Mouse (Mus musculus): ENCODE data around the gene Serpinb9. TPM values are rescaled to one million over a fixed set of nuclear protein-coding genes. Genes with fewer than 3 reads are reported as not detected.

Gene Serpinb9
- polyA plus RNA-seq, 1 experiment from 2014 or later: 31.8 TPM

- no peak overlapping the region for H3K27ac ChIP-seq (ENCODE audit: low read depth)
- no peak overlapping the region for H3K4me3 ChIP-seq (ENCODE audit: low read depth, low read length)
- no peak overlapping the region for H3K4me2 ChIP-seq
- no peaks in the 10 kb centered on the region for H3K9me3 ChIP-seq (ENCODE audit: low read depth, low read length)
- ATAC-seq (ENCODE audit: insufficient read depth) (no peak), DNase-seq (no peak)
- WGBS: 48% methylated on average over 1 of the region's 1 CpGs
- no peaks in the 10 kb centered on the region for H3K27me3 ChIP-seq (ENCODE audit: insufficient read depth, low read length)
- TF ChIP-seq CTCF (IDR thresholded peaks at IDR 0.05; ENCODE audit: low read depth): no peak
- H3K9ac ChIP-seq: no peak overlapping the region
- H3K36me3 ChIP-seq (ENCODE audit: insufficient read depth): no peaks in the 10 kb centered on the region
- no peaks in the 10 kb centered on the region for H3K4me1 ChIP-seq (ENCODE audit: insufficient read depth)
Measured at GRCm38 (mm10) chr13:33035506-33035905, 32.5 kb downstream of the Serpinb9 start.

- no peak for ATAC-seq (ENCODE audit: insufficient read depth)
Measured at GRCm38 (mm10) chr13:33043542-33043941, 40.5 kb downstream of the Serpinb9 start.

GRCm38 (mm10) chr13:33047234-33047633, 44.2 kb downstream of the Serpinb9 start:
- no peaks in the 10 kb centered on the region for H3K9me3 ChIP-seq (ENCODE audit: low read depth, low read length)
- DNase-seq (no peak), ATAC-seq (ENCODE audit: insufficient read depth) (no peak)
- H3K36me3 ChIP-seq (ENCODE audit: insufficient read depth): no peaks in the 10 kb centered on the region
- H3K4me3 ChIP-seq (ENCODE audit: low read depth, low read length): no peak overlapping the region
- no peaks in the 10 kb centered on the region for H3K27me3 ChIP-seq (ENCODE audit: insufficient read depth, low read length)
- no peak overlapping the region for H3K4me2 ChIP-seq
- H3K27ac ChIP-seq (ENCODE audit: low read depth): no peak overlapping the region
- no peak overlapping the region for H3K9ac ChIP-seq
- WGBS: 83% methylated on average over 2 of the region's 2 CpGs
- TF ChIP-seq CTCF (IDR thresholded peaks at IDR 0.05; ENCODE audit: low read depth): no peak
- H3K4me1 ChIP-seq (ENCODE audit: insufficient read depth): no peaks in the 10 kb centered on the region

More at GRCm38 (mm10) chr13:33043542-33043941, 40.5 kb downstream of the Serpinb9 start:
- no peaks in the 10 kb centered on the region for H3K4me1 ChIP-seq (ENCODE audit: insufficient read depth)
- H3K9ac ChIP-seq: no peak overlapping the region
- no peak overlapping the region for H3K4me2 ChIP-seq
- H3K36me3 ChIP-seq (ENCODE audit: insufficient read depth): no peaks in the 10 kb centered on the region
- no peak for DNase-seq
- H3K4me3 ChIP-seq (ENCODE audit: low read depth, low read length): no peak overlapping the region
- TF ChIP-seq CTCF (IDR thresholded peaks at IDR 0.05; ENCODE audit: low read depth): no peak
- no peaks in the 10 kb centered on the region for H3K27me3 ChIP-seq (ENCODE audit: insufficient read depth, low read length)
- 96% methylated on average over 3 of the region's 3 CpGs for WGBS
- H3K9me3 ChIP-seq (ENCODE audit: low read depth, low read length): no peaks in the 10 kb centered on the region
- H3K27ac ChIP-seq (ENCODE audit: low read depth): no peak overlapping the region

GRCm38 (mm10) chr13:33048187-33048586, 45.1 kb downstream of the Serpinb9 start:
- H3K27ac ChIP-seq (ENCODE audit: low read depth): no peak overlapping the region
- no peaks in the 10 kb centered on the region for H3K36me3 ChIP-seq (ENCODE audit: insufficient read depth)
- H3K9ac ChIP-seq: no peak overlapping the region
- WGBS: 72% methylated on average over 4 of the region's 4 CpGs
- DNase-seq: no peak
- H3K9me3 ChIP-seq (ENCODE audit: low read depth, low read length): no peaks in the 10 kb centered on the region
- H3K27me3 ChIP-seq (ENCODE audit: insufficient read depth, low read length): no peaks in the 10 kb centered on the region
- no peaks in the 10 kb centered on the region for H3K4me1 ChIP-seq (ENCODE audit: insufficient read depth)
- H3K4me3 ChIP-seq (ENCODE audit: low read depth, low read length): no peak overlapping the region
- no peak for TF ChIP-seq CTCF (IDR thresholded peaks at IDR 0.05; ENCODE audit: low read depth)
- H3K4me2 ChIP-seq: no peak overlapping the region
- no peak for ATAC-seq (ENCODE audit: insufficient read depth)

GRCm38 (mm10) chr13:33051697-33052096, 48.6 kb downstream of the Serpinb9 start:
- H3K27me3 ChIP-seq (ENCODE audit: insufficient read depth, low read length): no peaks in the 10 kb centered on the region
- H3K9ac ChIP-seq: no peak overlapping the region
- no peak overlapping the region for H3K4me3 ChIP-seq (ENCODE audit: low read depth, low read length)
- 37% methylated on average over 3 of the region's 3 CpGs for WGBS
- TF ChIP-seq CTCF (IDR thresholded peaks at IDR 0.05; ENCODE audit: low read depth): no peak
- H3K4me2 ChIP-seq: no peak overlapping the region
- no peaks in the 10 kb centered on the region for H3K9me3 ChIP-seq (ENCODE audit: low read depth, low read length)
- no peaks in the 10 kb centered on the region for H3K36me3 ChIP-seq (ENCODE audit: insufficient read depth)
- H3K27ac ChIP-seq (ENCODE audit: low read depth): no peak overlapping the region
- ATAC-seq (ENCODE audit: insufficient read depth): no peak
- no peak for DNase-seq
- no peaks in the 10 kb centered on the region for H3K4me1 ChIP-seq (ENCODE audit: insufficient read depth)

GRCm38 (mm10) chr13:33063048-33063447, 60.0 kb downstream of the Serpinb9 start:
- 27% methylated on average over 1 of the region's 1 CpGs for WGBS

More at GRCm38 (mm10) chr13:33063048-33063447, 60.0 kb downstream of the Serpinb9 start:
- no peak overlapping the region for H3K4me2 ChIP-seq
- no peak overlapping the region for H3K9ac ChIP-seq
- H3K9me3 ChIP-seq (ENCODE audit: low read depth, low read length): no peaks in the 10 kb centered on the region
- H3K27me3 ChIP-seq (ENCODE audit: insufficient read depth, low read length): no peaks in the 10 kb centered on the region
- DNase-seq (no peak), ATAC-seq (ENCODE audit: insufficient read depth) (no peak)
- H3K4me1 ChIP-seq (ENCODE audit: insufficient read depth): no peaks in the 10 kb centered on the region
- no peak overlapping the region for H3K4me3 ChIP-seq (ENCODE audit: low read depth, low read length)
- H3K27ac ChIP-seq (ENCODE audit: low read depth): no peak overlapping the region
- no peak for TF ChIP-seq CTCF (IDR thresholded peaks at IDR 0.05; ENCODE audit: low read depth)
- H3K36me3 ChIP-seq (ENCODE audit: insufficient read depth): no peaks in the 10 kb centered on the region

Other genes starting within 250 kb of the Serpinb9 start
- 0.09 TPM in 1 of 2 replicates, not detected in the other for gene Mylk4, start 219.3 kb upstream of the Serpinb9 start, polyA plus RNA-seq (2014; fragmentation: Nextera tagmentation; extraction: Ambion mirVana)
- 20.3 and 22.4 TPM in 2 replicates for gene Wrnip1, start 201.2 kb upstream of the Serpinb9 start, polyA plus RNA-seq (2014; fragmentation: Nextera tagmentation; extraction: Ambion mirVana)
- gene D930007J09Rik, start 200.4 kb upstream of the Serpinb9 start, polyA plus RNA-seq (2014; fragmentation: Nextera tagmentation; extraction: Ambion mirVana): not detected in 2 replicates
- gene Serpinb1a, start 152.1 kb upstream of the Serpinb9 start, polyA plus RNA-seq (2014; fragmentation: Nextera tagmentation; extraction: Ambion mirVana): 5.1 and 6.4 TPM in 2 replicates
- gene Serpinb1c, start 105.0 kb upstream of the Serpinb9 start, polyA plus RNA-seq (2014; fragmentation: Nextera tagmentation; extraction: Ambion mirVana): not detected in 2 replicates
- gene Serpinb6b, start 38.0 kb upstream of the Serpinb9 start, polyA plus RNA-seq (2014; fragmentation: Nextera tagmentation; extraction: Ambion mirVana): 23.7 and 24.0 TPM in 2 replicates
- gene Serpinb9b, start 24.2 kb downstream of the Serpinb9 start, polyA plus RNA-seq (2014; fragmentation: Nextera tagmentation; extraction: Ambion mirVana): 0.27 and 0.36 TPM in 2 replicates
- 0.18 and 0.37 TPM in 2 replicates for gene Serpinb1b, start 75.3 kb downstream of the Serpinb9 start, polyA plus RNA-seq (2014; fragmentation: Nextera tagmentation; extraction: Ambion mirVana)
- not detected in 2 replicates for gene Serpinb9c, start 156.5 kb downstream of the Serpinb9 start, polyA plus RNA-seq (2014; fragmentation: Nextera tagmentation; extraction: Ambion mirVana)
- not detected in 2 replicates for gene Serpinb9d, start 189.7 kb downstream of the Serpinb9 start, polyA plus RNA-seq (2014; fragmentation: Nextera tagmentation; extraction: Ambion mirVana)
- gene Serpinb9e, start 246.4 kb downstream of the Serpinb9 start, polyA plus RNA-seq (2014; fragmentation: Nextera tagmentation; extraction: Ambion mirVana): not detected in 2 replicates

Measured in lung, embryonic 14.5 days (tissue).